Mouse (Mus musculus) stomach, embryonic 16.5 days (tissue): ENCODE results near the gene St7. TPM values are rescaled to one million over a fixed set of nuclear protein-coding genes. Genes with fewer than 3 reads are reported as not detected.

Source experiments
- ATAC-seq: fragments of 200-750 bp; cut with Nextera tagmentation; 2 replicates; pipeline ENCODE4 v1.8.0; 2017; ENCODE audit warnings: moderate number of reproducible peaks, moderate TSS enrichment; ENCODE audit not compliant: insufficient read depth, low FRiP score
- H3K27ac ChIP-seq: fragments of 300-500 bp; sonication (generic); 2 replicates; pipeline ENCODE4 v1.5.1; 2014; ENCODE audit warnings: low read length
- H3K27me3 ChIP-seq: fragments of 300-500 bp; sonication (generic); 2 replicates; pipeline ENCODE4 v1.6.1; 2014; ENCODE audit warnings: low read length, control low read depth, mixed read lengths; ENCODE audit not compliant: control insufficient read depth, insufficient read depth
- H3K36me3 ChIP-seq: fragments of 300-500 bp; sonication (generic); 2 replicates; pipeline ENCODE4 v1.6.1; 2014; ENCODE audit warnings: low read length; ENCODE audit not compliant: control insufficient read depth, insufficient read depth
- H3K4me1 ChIP-seq: fragments of 300-500 bp; sonication (generic); 2 replicates; pipeline ENCODE4 v1.6.1; 2014; ENCODE audit warnings: low read length, control low read depth, mixed read lengths; ENCODE audit not compliant: control insufficient read depth, insufficient read depth
- H3K4me2 ChIP-seq: fragments of 300-500 bp; sonication (generic); 2 replicates; pipeline ENCODE4 v1.6.1; 2014; ENCODE audit warnings: low read depth, low read length, mixed read lengths
- H3K4me3 ChIP-seq: fragments of 300-500 bp; sonication (generic); replicated peaks from 2 replicates; pipeline ENCODE4 v1.5.1; 2014; ENCODE audit warnings: mild to moderate bottlenecking, low read length
- H3K9ac ChIP-seq: fragments of 300-500 bp; sonication (generic); 2 replicates; pipeline ENCODE4 v1.6.1; 2014; ENCODE audit warnings: low read length
- H3K9me3 ChIP-seq: fragments of 300-500 bp; sonication (generic); replicated peaks from 2 replicates; pipeline ENCODE4 v1.6.1; 2016; ENCODE audit warnings: low read length, control low read depth; ENCODE audit not compliant: control insufficient read depth
- WGBS: fragments of 180-500 bp; shearing (Covaris S2); extraction: QIAGEN DNeasy Blood & Tissue Kit; methylation state at CpG from one replicate; pipeline ENCODE4 v1.1.7; 2014; 5-methylcytosine and 5-hydroxymethylcytosine counted together
- polyA plus RNA-seq: library from polyadenylated mRNA; unstranded; fragments of >200 nt; fragmentation: Nextera tagmentation; extraction: Ambion mirVana; gene quantifications from 2 replicates; pipeline ENCODE4 v1.2.1, GENCODE M21; 2015

Gene St7
- polyA plus RNA-seq, 1 experiment from 2014 or later: 21.5 TPM

DNA sequence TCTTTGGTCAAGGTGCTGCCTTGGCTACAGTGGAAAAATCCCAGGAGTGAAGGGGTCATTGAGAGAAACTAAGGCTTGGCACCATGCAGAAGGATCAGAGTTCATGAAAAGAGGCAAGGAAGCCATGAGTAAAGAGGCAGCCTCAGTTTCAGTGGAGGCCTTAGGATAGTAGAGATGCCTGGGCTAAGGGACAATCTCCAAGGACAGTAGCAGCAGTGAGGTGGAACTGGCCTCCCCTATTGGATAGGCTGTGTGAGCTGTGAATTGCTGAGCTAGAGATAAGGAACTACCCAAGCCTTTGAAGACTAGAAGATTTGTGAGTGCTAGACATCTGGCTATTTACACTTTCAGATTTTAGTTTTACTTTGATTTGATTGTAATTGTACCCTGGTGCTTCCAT lies 278.7 kb downstream of the St7 start:
- H3K4me1 ChIP-seq: no peaks in the 10 kb centered on the region
- H3K9ac ChIP-seq: no peak overlapping the region
- ATAC-seq: no peak
- H3K4me3 ChIP-seq: no peak overlapping the region
- no peak overlapping the region for H3K27ac ChIP-seq
- no peak overlapping the region for H3K4me2 ChIP-seq
- H3K9me3 ChIP-seq: no peaks in the 10 kb centered on the region
- H3K36me3 ChIP-seq: no peaks in the 10 kb centered on the region
- no peaks in the 10 kb centered on the region for H3K27me3 ChIP-seq

DNA sequence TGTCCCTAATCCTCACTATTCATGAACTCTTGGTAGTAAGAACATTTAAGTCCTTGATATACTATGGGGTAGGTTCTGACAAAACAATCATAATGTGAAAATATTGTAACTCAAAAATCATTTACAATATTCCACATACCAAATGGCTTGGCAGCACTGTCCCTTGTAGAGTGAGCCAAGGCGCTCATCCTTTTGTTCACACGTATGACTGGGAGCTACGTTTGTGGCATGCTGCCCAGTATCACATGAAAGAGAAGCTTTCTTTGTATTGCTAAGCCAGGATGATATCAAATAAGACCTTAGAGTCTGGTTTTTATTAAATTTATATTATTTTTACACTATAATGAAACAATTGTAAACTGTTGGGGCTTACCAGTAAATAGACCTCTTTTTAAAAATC lies 281.7 kb downstream of the St7 start:
- Histone ChIP-seq H3K4me2 (no peak overlapping the region), H3K27me3 (no peaks in the 10 kb centered on the region), H3K9ac (no peak overlapping the region), H3K4me1 (no peaks in the 10 kb centered on the region), H3K9me3 (no peaks in the 10 kb centered on the region), H3K27ac (no peak overlapping the region), H3K36me3 (no peaks in the 10 kb centered on the region), H3K4me3 (no peak overlapping the region)
- WGBS: 72% methylated on average over 3 of the region's 3 CpGs
- ATAC-seq: no peak

DNA sequence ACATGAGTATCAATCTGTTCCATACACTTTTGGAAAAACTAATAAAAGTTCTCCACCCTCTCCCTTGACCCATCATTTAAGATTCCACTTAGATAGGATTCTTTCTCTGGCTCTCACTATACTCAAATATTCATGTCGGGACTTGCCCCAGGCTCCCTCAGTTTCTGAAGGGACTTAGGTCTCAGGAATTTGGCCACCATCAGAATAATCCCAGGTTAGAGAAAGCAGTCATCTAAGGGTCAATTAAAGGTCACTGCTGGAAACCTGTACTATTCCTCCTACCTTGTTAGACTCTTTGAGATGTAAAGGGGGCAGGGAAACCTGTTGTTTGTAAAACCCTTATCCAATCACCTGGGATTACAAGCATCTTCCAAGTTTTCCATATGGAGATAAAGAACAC lies 284.4 kb downstream of the St7 start:
- Histone ChIP-seq H3K36me3 (no peaks in the 10 kb centered on the region), H3K9me3 (no peaks in the 10 kb centered on the region), H3K4me1 (no peaks in the 10 kb centered on the region), H3K9ac (no peak overlapping the region), H3K27ac (no peak overlapping the region), H3K4me3 (no peak overlapping the region), H3K4me2 (no peak overlapping the region), H3K27me3 (no peaks in the 10 kb centered on the region)
- WGBS: 51% methylated on average over 1 of the region's 1 CpGs
- ATAC-seq: no peak

DNA sequence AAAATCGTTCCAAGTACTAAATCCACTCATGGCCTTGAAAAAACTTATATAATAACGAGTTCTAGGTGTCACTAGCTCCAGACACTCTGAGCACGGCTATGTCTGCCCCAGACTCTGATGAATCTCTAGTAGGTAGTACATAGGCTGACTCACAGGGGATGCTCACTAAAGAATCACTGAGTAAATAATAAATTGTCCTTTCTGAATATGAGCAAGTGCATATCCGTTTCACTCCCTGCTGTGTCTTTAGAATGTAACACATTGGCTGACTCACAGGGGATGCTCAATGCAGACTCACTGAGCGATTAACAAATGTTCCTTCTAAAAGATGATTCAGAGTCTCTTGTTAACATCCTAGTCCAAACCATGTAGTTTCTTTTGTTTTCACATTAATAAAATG lies 285.6 kb downstream of the St7 start:
- 80% methylated on average over 5 of the region's 5 CpGs for WGBS

DNA sequence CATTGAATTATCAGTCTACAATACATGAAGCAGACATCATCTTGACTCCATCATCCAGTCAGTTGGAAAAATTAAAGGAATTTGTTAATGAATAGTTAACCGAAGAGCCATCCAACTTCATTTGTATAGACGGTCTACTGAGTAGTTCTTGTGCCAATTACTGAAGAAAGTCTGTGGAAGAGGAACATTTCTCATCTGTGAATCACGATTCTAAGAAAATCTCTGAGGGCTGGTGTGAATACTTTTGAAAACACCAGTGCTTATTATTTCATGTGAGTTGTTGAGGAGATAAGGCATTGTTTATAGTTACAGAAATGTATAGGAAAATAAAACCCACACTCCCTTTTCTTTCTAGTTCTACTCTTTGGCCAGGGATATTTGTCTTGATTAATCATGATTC lies 286.1 kb downstream of the St7 start:
- Histone ChIP-seq H3K27me3 (no peaks in the 10 kb centered on the region), H3K9ac (no peak overlapping the region), H3K9me3 (no peaks in the 10 kb centered on the region), H3K4me2 (no peak overlapping the region), H3K27ac (no peak overlapping the region), H3K36me3 (no peaks in the 10 kb centered on the region), H3K4me3 (no peak overlapping the region), H3K4me1 (no peaks in the 10 kb centered on the region)
- 79% methylated on average over 3 of the region's 3 CpGs for WGBS
- ATAC-seq: no peak

More for the DNA sequence above, 285.6 kb downstream of the St7 start:
- Histone ChIP-seq H3K4me2 (no peak overlapping the region), H3K4me3 (no peak overlapping the region), H3K27ac (no peak overlapping the region), H3K36me3 (no peaks in the 10 kb centered on the region), H3K9ac (no peak overlapping the region), H3K9me3 (no peaks in the 10 kb centered on the region), H3K4me1 (no peaks in the 10 kb centered on the region), H3K27me3 (no peaks in the 10 kb centered on the region)
- no peak for ATAC-seq

DNA sequence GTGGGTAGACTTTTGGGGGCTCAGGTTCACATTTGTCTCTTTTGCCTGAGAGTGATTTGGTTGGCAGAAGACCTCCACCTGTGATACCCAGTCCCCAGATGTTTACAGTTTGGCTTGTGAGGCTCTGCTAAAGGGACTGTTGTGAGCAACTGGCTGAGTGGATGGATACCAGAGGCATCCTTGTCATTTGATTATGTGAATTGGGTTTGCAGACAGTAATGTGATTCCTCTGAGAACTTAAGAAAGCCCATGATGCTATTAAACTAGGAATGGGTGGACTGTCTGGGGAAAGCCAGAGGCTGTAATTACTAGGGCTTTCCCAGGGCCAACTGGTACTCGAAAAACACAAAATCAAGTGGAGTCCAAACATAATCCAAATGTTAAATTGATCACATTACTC lies 286.6 kb downstream of the St7 start:
- no peak overlapping the region for H3K4me2 ChIP-seq
- H3K4me3 ChIP-seq: no peak overlapping the region
- no peak overlapping the region for H3K9ac ChIP-seq
- no peak overlapping the region for H3K27ac ChIP-seq
- H3K9me3 ChIP-seq: no peaks in the 10 kb centered on the region
- H3K4me1 ChIP-seq: no peaks in the 10 kb centered on the region
- WGBS: 68% methylated on average over 1 of the region's 1 CpGs
- no peak for ATAC-seq
- no peaks in the 10 kb centered on the region for H3K27me3 ChIP-seq
- H3K36me3 ChIP-seq: no peaks in the 10 kb centered on the region

DNA sequence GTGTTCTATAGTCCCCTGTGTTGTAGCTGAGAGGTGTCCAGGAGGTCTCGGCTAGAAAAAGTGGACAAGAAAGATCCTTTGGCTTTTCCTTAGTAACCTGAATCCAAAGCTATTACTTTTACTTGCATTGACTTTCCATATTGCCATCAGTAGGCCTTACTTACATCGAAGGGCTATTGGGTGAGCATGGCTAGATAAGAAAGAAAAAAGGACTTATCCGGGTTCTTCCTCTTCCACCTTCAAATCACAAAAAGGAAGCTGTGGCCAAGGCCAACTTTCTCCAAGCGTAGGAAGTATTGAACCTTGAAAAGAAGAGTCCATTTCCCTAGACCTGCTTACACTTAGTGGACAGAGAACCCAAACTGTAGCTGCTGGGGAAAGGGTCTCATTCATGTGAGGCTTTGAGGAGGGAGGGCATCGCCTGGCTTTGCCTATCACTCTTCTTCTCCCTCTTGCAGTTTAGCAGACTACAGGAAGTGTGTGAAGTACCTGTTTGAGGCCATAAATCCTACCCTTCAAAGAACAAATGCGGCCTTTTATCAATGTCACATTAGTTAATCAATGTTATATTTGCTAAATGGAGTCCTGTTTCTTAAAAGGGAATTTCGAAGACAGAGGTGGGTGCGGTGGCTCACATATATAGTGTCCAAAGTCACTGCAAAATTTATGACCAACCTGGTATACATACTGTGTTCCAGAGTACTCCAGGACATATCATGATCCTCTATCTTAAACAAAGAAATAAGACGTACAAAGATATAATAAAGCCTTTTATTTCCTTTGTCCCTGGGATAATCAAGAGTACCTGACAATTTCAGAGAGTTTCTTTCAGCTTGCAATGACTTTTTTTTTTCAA lies 297.7 kb downstream of the St7 start:
- 76% methylated on average over 9 of the region's 9 CpGs for WGBS
- Histone ChIP-seq H3K4me1 (no peaks in the 10 kb centered on the region), H3K27me3 (no peaks in the 10 kb centered on the region), H3K27ac (no peak overlapping the region), H3K36me3 (no peaks in the 10 kb centered on the region), H3K9ac (no peak overlapping the region), H3K4me3 (no peak overlapping the region), H3K4me2 (no peak overlapping the region), H3K9me3 (no peaks in the 10 kb centered on the region)
- no peak for ATAC-seq

DNA sequence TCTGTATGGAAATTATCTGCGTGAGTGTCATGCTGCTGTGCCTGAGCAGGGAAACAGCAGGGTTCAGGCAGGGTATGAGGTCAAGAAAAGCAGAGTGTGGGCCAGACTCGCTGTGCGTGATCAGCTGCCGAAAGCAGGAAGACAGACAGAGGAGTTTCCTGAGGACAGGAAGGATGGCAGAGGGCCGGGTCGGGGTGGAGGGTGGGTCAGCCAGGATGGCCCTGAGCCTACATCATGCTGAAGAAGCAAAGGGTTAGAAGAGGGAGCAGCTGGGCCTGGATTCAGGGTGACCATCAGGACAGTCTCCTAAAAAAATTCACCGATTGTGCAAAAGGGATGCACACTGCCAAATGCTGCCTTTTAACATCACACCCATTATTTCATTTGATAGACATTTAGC lies 298.9 kb downstream of the St7 start:
- 55% methylated on average over 7 of the region's 7 CpGs for WGBS
- Histone ChIP-seq H3K27ac (no peak overlapping the region), H3K27me3 (no peaks in the 10 kb centered on the region), H3K36me3 (no peaks in the 10 kb centered on the region), H3K4me3 (no peak overlapping the region), H3K4me1 (no peaks in the 10 kb centered on the region), H3K9ac (no peak overlapping the region), H3K9me3 (no peaks in the 10 kb centered on the region), H3K4me2 (no peak overlapping the region)
- ATAC-seq: no peak
